Mouse (Mus musculus): Measurements from ENCODE around the gene Slc30a1.

The Slc30a1 gene

DNA sequence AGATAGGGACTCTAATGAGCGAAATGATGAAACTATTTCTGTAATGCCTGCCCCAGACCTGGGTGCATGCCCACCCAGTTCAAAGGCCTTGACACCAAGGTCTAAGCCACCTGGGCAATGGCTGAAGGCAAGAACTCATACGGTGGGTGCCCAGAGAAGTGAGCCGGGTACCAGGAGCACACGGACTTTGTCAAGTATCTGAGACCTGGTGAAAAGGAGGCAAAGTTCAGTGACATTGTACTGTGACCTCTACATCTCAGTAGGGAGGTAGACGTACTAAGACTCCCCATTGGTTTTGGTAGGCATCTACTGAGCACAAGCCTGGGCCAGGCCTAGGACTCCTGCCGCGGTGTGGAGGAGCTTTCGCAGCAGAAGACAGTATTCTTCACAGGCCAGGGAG, 38.8 kb downstream of the Slc30a1 start:
- DNase-seq: peak; percentile 81

DNA sequence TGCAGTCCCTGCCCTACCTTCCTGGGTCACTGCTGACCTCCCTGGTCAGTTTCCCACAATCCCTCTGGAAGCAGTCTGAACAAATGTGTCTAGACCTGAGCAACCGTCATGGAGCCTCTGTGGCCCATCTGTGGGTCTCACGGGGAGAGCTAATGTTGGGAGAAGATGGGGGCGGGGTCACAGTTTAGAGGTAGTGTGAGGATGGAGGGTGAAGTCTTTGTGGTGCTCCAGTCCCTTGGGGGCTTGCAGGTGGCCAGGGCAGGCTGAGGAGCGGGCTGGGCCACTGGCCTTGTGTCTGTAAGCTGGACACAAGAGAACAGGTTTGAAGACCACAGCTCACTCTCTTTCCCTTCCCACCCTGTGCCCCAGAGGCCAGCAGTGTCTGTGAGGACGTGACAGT, 39.2 kb downstream of the Slc30a1 start:
- peak; percentile 90 for DNase-seq

DNA sequence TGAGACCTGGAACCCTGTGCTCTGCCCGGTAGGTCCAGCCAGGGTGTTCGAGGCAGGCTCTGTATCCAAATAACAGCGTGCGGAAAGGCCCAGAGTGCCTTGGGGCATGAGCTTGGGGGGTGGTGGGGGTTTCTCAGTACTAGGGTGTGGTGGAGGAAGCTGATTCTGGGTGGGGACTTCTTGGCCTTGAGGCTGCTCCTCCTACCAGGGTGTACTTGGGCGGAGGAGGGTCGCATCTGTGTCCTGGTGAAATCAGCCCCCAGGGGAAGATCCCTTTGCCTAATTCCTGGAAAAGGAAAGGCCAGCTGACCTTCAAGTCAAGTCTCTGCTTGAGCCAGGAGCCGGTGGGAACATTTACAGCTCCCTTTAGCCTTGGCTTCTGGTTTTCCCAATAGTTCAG, 39.7 kb downstream of the Slc30a1 start:
- peak; percentile 97 for DNase-seq

GRCm38 (mm10) chr1:191946835-191947234, 40.3 kb downstream of the Slc30a1 start:
- peak; percentile 89 for DNase-seq

GRCm38 (mm10) chr1:191947796-191948195, 41.2 kb downstream of the Slc30a1 start:
- peak; percentile 88 for DNase-seq

- no peak for DNase-seq
Measured at GRCm38 (mm10) chr1:191948600-191948999, 42.0 kb downstream of the Slc30a1 start.

DNA sequence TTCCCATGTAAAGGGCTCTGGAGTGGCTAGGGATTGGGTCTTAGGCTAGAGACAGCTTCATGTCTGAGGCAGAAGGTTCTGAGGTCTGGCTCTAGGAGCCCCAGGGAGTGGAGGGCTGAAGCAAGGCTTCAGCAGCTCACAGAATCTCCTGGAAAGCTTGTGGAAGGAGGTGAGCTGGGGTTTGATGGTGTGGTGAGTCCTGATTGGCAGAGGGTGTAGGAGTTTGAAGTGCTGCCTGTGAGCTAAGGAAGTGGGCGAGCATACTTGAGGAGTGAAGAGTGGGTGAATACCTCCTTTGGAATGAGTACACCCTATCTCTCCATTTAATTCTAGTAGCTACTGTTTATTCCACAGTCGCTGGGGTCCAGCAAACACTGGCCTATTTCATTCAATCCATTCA, 44.0 kb downstream of the Slc30a1 start:
- peak; percentile 78 for DNase-seq

DNA sequence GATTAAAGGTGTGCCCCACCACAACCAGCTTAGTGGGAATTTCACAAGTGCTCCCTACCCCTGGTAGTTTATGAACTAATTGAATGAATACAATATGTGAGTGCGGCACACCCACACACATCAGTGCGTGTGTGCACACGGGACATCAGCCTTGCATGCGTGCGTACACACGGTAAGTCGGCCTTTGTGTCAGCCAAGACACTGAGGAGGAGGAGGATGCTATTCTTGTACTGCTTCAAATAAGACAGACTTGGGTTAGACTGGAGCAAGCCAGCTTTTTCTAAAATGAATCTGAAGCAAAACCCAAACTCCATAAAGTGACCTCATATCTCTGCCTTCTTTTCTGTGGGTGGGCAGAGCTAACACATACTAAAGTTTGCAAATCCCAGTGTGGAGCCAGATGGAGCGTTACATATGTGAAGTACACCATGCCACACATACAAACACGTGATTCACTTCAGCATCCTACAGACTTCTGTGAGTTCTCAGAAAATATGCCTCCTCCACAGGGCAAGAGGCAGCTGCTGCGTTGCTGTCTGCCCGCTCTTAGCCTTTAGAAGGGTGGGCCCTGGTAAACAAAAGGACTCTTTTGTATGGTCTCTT, 46.3 kb downstream of the Slc30a1 start:
- peak; percentile 80 for DNase-seq

DNA sequence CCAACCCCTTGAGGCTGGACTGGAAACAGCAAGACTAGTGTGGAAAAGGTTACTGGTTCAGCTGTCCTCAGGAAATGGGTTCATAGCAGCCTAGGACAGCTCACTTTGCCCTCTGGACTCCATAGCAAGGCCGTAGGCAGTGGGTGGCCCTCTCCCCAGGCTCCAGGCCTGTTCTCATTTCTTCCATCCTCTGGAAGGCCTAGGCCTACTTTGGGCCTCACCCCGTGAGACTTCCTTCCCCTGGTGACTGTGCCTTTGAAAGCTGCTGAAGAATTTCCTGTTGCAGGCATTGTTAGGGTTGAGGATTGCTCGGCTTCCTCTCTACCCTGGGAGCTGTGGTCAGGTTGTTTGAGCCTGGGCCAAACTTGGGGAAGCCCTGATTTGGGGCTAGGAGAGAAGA, 48.5 kb downstream of the Slc30a1 start:
- DNase-seq: peak; percentile 99

GRCm38 (mm10) chr1:191956261-191956660, 49.7 kb downstream of the Slc30a1 start:
- peak; percentile 98 for DNase-seq

- DNase-seq: peak; percentile 97
Measured at GRCm38 (mm10) chr1:191956871-191957270, 50.3 kb downstream of the Slc30a1 start.

- DNase-seq: peak; percentile 94
Measured at GRCm38 (mm10) chr1:191957321-191957720, 50.8 kb downstream of the Slc30a1 start.

GRCm38 (mm10) chr1:191960946-191961345, 54.4 kb downstream of the Slc30a1 start:
- DNase-seq: peak; percentile 46
